Mouse (Mus musculus): Measurements from ENCODE around the gene Sema5b.
"Not testable (repeated sequence)": the region's sequence is repeated elsewhere in the genome, so short reads cannot be mapped to it uniquely, and the experiment has no call there.

Sema5b gene

GRCm38 (mm10) chr16:35549354-35549753 is 8.4 kb downstream of the Sema5b start:
- no peak for DNase-seq (ENCODE audit: low spot score)

- DNase-seq (ENCODE audit: low spot score): no peak
Measured at GRCm38 (mm10) chr16:35555596-35556482, 14.9 kb downstream of the Sema5b start.

- no peak for DNase-seq (ENCODE audit: low spot score)
Measured at GRCm38 (mm10) chr16:35557038-35557437, 16.1 kb downstream of the Sema5b start.

GRCm38 (mm10) chr16:35561541-35561940 is 20.6 kb downstream of the Sema5b start:
- no peak for DNase-seq (ENCODE audit: low spot score)

GRCm38 (mm10) chr16:35564246-35564905 is 23.4 kb downstream of the Sema5b start:
- no peak for DNase-seq (ENCODE audit: low spot score)

GRCm38 (mm10) chr16:35565601-35566000 is 24.7 kb downstream of the Sema5b start:
- DNase-seq (ENCODE audit: low spot score): not testable (repeated sequence)

- no peak for DNase-seq (ENCODE audit: low spot score)
Measured at GRCm38 (mm10) chr16:35568225-35568880, 27.4 kb downstream of the Sema5b start.

- DNase-seq (ENCODE audit: low spot score): no peak
Measured at GRCm38 (mm10) chr16:35569347-35569746, 28.4 kb downstream of the Sema5b start.

GRCm38 (mm10) chr16:35569758-35570157 is 28.8 kb downstream of the Sema5b start:
- no peak for DNase-seq (ENCODE audit: low spot score)

- no peak for DNase-seq (ENCODE audit: low spot score)
Measured at GRCm38 (mm10) chr16:35570627-35571026, 29.7 kb downstream of the Sema5b start.

- no peak for DNase-seq (ENCODE audit: low spot score)
Measured at GRCm38 (mm10) chr16:35573586-35573985, 32.6 kb downstream of the Sema5b start.

GRCm38 (mm10) chr16:35577181-35577941 is 36.4 kb downstream of the Sema5b start:
- no peak for DNase-seq (ENCODE audit: low spot score)

GRCm38 (mm10) chr16:35581299-35581698 is 40.4 kb downstream of the Sema5b start:
- DNase-seq (ENCODE audit: low spot score): no peak

GRCm38 (mm10) chr16:35583551-35584080 is 42.7 kb downstream of the Sema5b start:
- DNase-seq (ENCODE audit: low spot score): no peak

GRCm38 (mm10) chr16:35585126-35585694 is 44.3 kb downstream of the Sema5b start:
- no peak for DNase-seq (ENCODE audit: low spot score)

GRCm38 (mm10) chr16:35587046-35587779 is 46.3 kb downstream of the Sema5b start:
- no peak for DNase-seq (ENCODE audit: low spot score)

- no peak for DNase-seq (ENCODE audit: low spot score)
Measured at GRCm38 (mm10) chr16:35587866-35588465, 47.0 kb downstream of the Sema5b start.

GRCm38 (mm10) chr16:35588731-35589151 is 47.8 kb downstream of the Sema5b start:
- DNase-seq (ENCODE audit: low spot score): no peak

GRCm38 (mm10) chr16:35591756-35592155 is 50.8 kb downstream of the Sema5b start:
- DNase-seq (ENCODE audit: low spot score): no peak

Measured in urinary bladder, postnatal 14 days (tissue).